Mouse (Mus musculus): ENCODE measurements around the gene Tmem144. TPM values are rescaled to one million over a fixed set of nuclear protein-coding genes. Genes with fewer than 3 reads are reported as not detected.
A peak's percentile ranks its signal among the peaks of the same experiment; 100 is the strongest.

Tmem144 gene
- 2.2 and 2.4 TPM in 2 replicates for polyA plus RNA-seq (2015; fragmentation: Nextera tagmentation; extraction: Ambion mirVana)

- 31% methylated on average over 8 of the region's 8 CpGs for WGBS (ENCODE audit: insufficient replicate concordance)
- peaks cover 14% of the 10 kb centered on the region for H3K4me1 ChIP-seq (ENCODE audit: control insufficient read depth, low read depth, low read length)
- H3K27me3 ChIP-seq (ENCODE audit: control insufficient read depth, insufficient read depth, low read depth, low read length), result no peaks in the 10 kb centered on the region
- no peak within 1 kb of the TSS for H3K9ac ChIP-seq (ENCODE audit: low read depth, low read length)
- peak; percentile 31; the same call in 1 of the 2 replicates for ATAC-seq (ENCODE audit: low read depth)
- H3K27ac ChIP-seq (ENCODE audit: low read length), result no peak within 1 kb of the TSS
- no peak within 1 kb of the TSS for H3K4me3 ChIP-seq (ENCODE audit: low read depth, low read length)
- no peaks in the 10 kb centered on the region for H3K9me3 ChIP-seq (replicated peaks; ENCODE audit: control insufficient read depth, low read length)
- no peaks in the 10 kb centered on the region for H3K36me3 ChIP-seq (ENCODE audit: control insufficient read depth, insufficient read depth)
- no peak within 1 kb of the TSS for H3K4me2 ChIP-seq (ENCODE audit: low read depth, low read length)
Measured at GRCm38 (mm10) chr3:79852654-79853166, at the start of gene Tmem144. TSS of gene Tmem144 (minus strand) at chr3:79852773.

GRCm38 (mm10) chr3:79901734-79902133 lies 49.2 kb upstream of the Tmem144 start:
- no peak for ATAC-seq (ENCODE audit: low read depth)
- H3K4me1 ChIP-seq (ENCODE audit: control insufficient read depth, low read depth, low read length), result no peaks in the 10 kb centered on the region
- WGBS (ENCODE audit: insufficient replicate concordance), result 65% methylated on average over 4 of the region's 4 CpGs
- H3K9me3 ChIP-seq (replicated peaks; ENCODE audit: control insufficient read depth, low read length), result no peaks in the 10 kb centered on the region
- no peaks in the 10 kb centered on the region for H3K27me3 ChIP-seq (ENCODE audit: control insufficient read depth, insufficient read depth, low read depth, low read length)
- no peaks in the 10 kb centered on the region for H3K36me3 ChIP-seq (ENCODE audit: control insufficient read depth, insufficient read depth)
- H3K27ac ChIP-seq (ENCODE audit: low read length), result no peak overlapping the region
- H3K4me2 ChIP-seq (ENCODE audit: low read depth, low read length), result no peak overlapping the region
- no peak overlapping the region for H3K9ac ChIP-seq (ENCODE audit: low read depth, low read length)
- no peak overlapping the region for H3K4me3 ChIP-seq (ENCODE audit: low read depth, low read length)

- Histone ChIP-seq H3K27ac (ENCODE audit: low read length) (no peak overlapping the region), H3K4me2 (ENCODE audit: low read depth, low read length) (no peak overlapping the region), H3K4me1 (ENCODE audit: control insufficient read depth, low read depth, low read length) (no peaks in the 10 kb centered on the region), H3K27me3 (ENCODE audit: control insufficient read depth, insufficient read depth, low read depth, low read length) (no peaks in the 10 kb centered on the region), H3K36me3 (ENCODE audit: control insufficient read depth, insufficient read depth) (no peaks in the 10 kb centered on the region), H3K9me3 (replicated peaks; ENCODE audit: control insufficient read depth, low read length) (no peaks in the 10 kb centered on the region), H3K9ac (ENCODE audit: low read depth, low read length) (no peak overlapping the region), H3K4me3 (ENCODE audit: low read depth, low read length) (no peak overlapping the region)
- 54% methylated on average over 6 of the region's 6 CpGs for WGBS (ENCODE audit: insufficient replicate concordance)
- no peak for ATAC-seq (ENCODE audit: low read depth)
Measured at GRCm38 (mm10) chr3:79901321-79901720, 48.7 kb upstream of the Tmem144 start.

GRCm38 (mm10) chr3:79900502-79900901 lies 47.9 kb upstream of the Tmem144 start:
- H3K9me3 ChIP-seq (replicated peaks; ENCODE audit: control insufficient read depth, low read length), result no peaks in the 10 kb centered on the region
- H3K36me3 ChIP-seq (ENCODE audit: control insufficient read depth, insufficient read depth), result no peaks in the 10 kb centered on the region
- no peak overlapping the region for H3K9ac ChIP-seq (ENCODE audit: low read depth, low read length)
- no peak for ATAC-seq (ENCODE audit: low read depth)
- WGBS (ENCODE audit: insufficient replicate concordance), result 76% methylated on average over 2 of the region's 2 CpGs
- H3K4me1 ChIP-seq (ENCODE audit: control insufficient read depth, low read depth, low read length), result no peaks in the 10 kb centered on the region
- H3K4me2 ChIP-seq (ENCODE audit: low read depth, low read length), result no peak overlapping the region
- H3K27me3 ChIP-seq (ENCODE audit: control insufficient read depth, insufficient read depth, low read depth, low read length), result no peaks in the 10 kb centered on the region
- no peak overlapping the region for H3K4me3 ChIP-seq (ENCODE audit: low read depth, low read length)
- H3K27ac ChIP-seq (ENCODE audit: low read length), result no peak overlapping the region

- Histone ChIP-seq H3K4me2 (ENCODE audit: low read depth, low read length) (no peak overlapping the region), H3K9ac (ENCODE audit: low read depth, low read length) (no peak overlapping the region), H3K27me3 (ENCODE audit: control insufficient read depth, insufficient read depth, low read depth, low read length) (no peaks in the 10 kb centered on the region), H3K9me3 (replicated peaks; ENCODE audit: control insufficient read depth, low read length) (no peaks in the 10 kb centered on the region), H3K27ac (ENCODE audit: low read length) (no peak overlapping the region), H3K4me1 (ENCODE audit: control insufficient read depth, low read depth, low read length) (no peaks in the 10 kb centered on the region), H3K4me3 (ENCODE audit: low read depth, low read length) (no peak overlapping the region), H3K36me3 (ENCODE audit: control insufficient read depth, insufficient read depth) (no peaks in the 10 kb centered on the region)
- 65% methylated on average over 9 of the region's 9 CpGs for WGBS (ENCODE audit: insufficient replicate concordance)
- ATAC-seq (ENCODE audit: low read depth), result no peak
Measured at GRCm38 (mm10) chr3:79899906-79900305, 47.3 kb upstream of the Tmem144 start.

GRCm38 (mm10) chr3:79898514-79898913 lies 45.9 kb upstream of the Tmem144 start:
- H3K27me3 ChIP-seq (ENCODE audit: control insufficient read depth, insufficient read depth, low read depth, low read length), result no peaks in the 10 kb centered on the region
- no peaks in the 10 kb centered on the region for H3K4me1 ChIP-seq (ENCODE audit: control insufficient read depth, low read depth, low read length)
- H3K9ac ChIP-seq (ENCODE audit: low read depth, low read length), result no peak overlapping the region
- H3K4me3 ChIP-seq (ENCODE audit: low read depth, low read length), result no peak overlapping the region
- no peak overlapping the region for H3K4me2 ChIP-seq (ENCODE audit: low read depth, low read length)
- H3K27ac ChIP-seq (ENCODE audit: low read length), result no peak overlapping the region
- no peak for ATAC-seq (ENCODE audit: low read depth)
- no peaks in the 10 kb centered on the region for H3K36me3 ChIP-seq (ENCODE audit: control insufficient read depth, insufficient read depth)
- no peaks in the 10 kb centered on the region for H3K9me3 ChIP-seq (replicated peaks; ENCODE audit: control insufficient read depth, low read length)

- Histone ChIP-seq H3K4me2 (ENCODE audit: low read depth, low read length) (no peak overlapping the region), H3K27me3 (ENCODE audit: control insufficient read depth, insufficient read depth, low read depth, low read length) (no peaks in the 10 kb centered on the region), H3K36me3 (ENCODE audit: control insufficient read depth, insufficient read depth) (no peaks in the 10 kb centered on the region), H3K4me1 (ENCODE audit: control insufficient read depth, low read depth, low read length) (no peaks in the 10 kb centered on the region), H3K27ac (ENCODE audit: low read length) (no peak overlapping the region), H3K9me3 (replicated peaks; ENCODE audit: control insufficient read depth, low read length) (no peaks in the 10 kb centered on the region), H3K9ac (ENCODE audit: low read depth, low read length) (no peak overlapping the region), H3K4me3 (ENCODE audit: low read depth, low read length) (no peak overlapping the region)
- WGBS (ENCODE audit: insufficient replicate concordance), result 66% methylated on average over 13 of the region's 13 CpGs
- ATAC-seq (ENCODE audit: low read depth), result no peak
Measured at GRCm38 (mm10) chr3:79897534-79898370, 45.2 kb upstream of the Tmem144 start.

GRCm38 (mm10) chr3:79887966-79888365 lies 35.4 kb upstream of the Tmem144 start:
- Histone ChIP-seq H3K4me1 (ENCODE audit: control insufficient read depth, low read depth, low read length) (no peaks in the 10 kb centered on the region), H3K4me2 (ENCODE audit: low read depth, low read length) (no peak overlapping the region), H3K27ac (ENCODE audit: low read length) (no peak overlapping the region), H3K9ac (ENCODE audit: low read depth, low read length) (no peak overlapping the region), H3K4me3 (ENCODE audit: low read depth, low read length) (no peak overlapping the region), H3K36me3 (ENCODE audit: control insufficient read depth, insufficient read depth) (no peaks in the 10 kb centered on the region), H3K27me3 (ENCODE audit: control insufficient read depth, insufficient read depth, low read depth, low read length) (no peaks in the 10 kb centered on the region), H3K9me3 (replicated peaks; ENCODE audit: control insufficient read depth, low read length) (no peaks in the 10 kb centered on the region)
- 51% methylated on average over 2 of the region's 2 CpGs for WGBS (ENCODE audit: insufficient replicate concordance)
- no peak for ATAC-seq (ENCODE audit: low read depth)

GRCm38 (mm10) chr3:79887161-79887855 lies 34.7 kb upstream of the Tmem144 start:
- Histone ChIP-seq H3K4me1 (ENCODE audit: control insufficient read depth, low read depth, low read length) (no peaks in the 10 kb centered on the region), H3K9ac (ENCODE audit: low read depth, low read length) (no peak overlapping the region), H3K9me3 (replicated peaks; ENCODE audit: control insufficient read depth, low read length) (no peaks in the 10 kb centered on the region), H3K27ac (ENCODE audit: low read length) (no peak overlapping the region), H3K4me2 (ENCODE audit: low read depth, low read length) (no peak overlapping the region), H3K4me3 (ENCODE audit: low read depth, low read length) (no peak overlapping the region), H3K27me3 (ENCODE audit: control insufficient read depth, insufficient read depth, low read depth, low read length) (no peaks in the 10 kb centered on the region), H3K36me3 (ENCODE audit: control insufficient read depth, insufficient read depth) (no peaks in the 10 kb centered on the region)
- WGBS (ENCODE audit: insufficient replicate concordance), result 54% methylated on average over 8 of the region's 8 CpGs
- no peak for ATAC-seq (ENCODE audit: low read depth)
